Comparison of ENCODE assay signal across 24 mouse cellular contexts in the genomic region with DNA sequence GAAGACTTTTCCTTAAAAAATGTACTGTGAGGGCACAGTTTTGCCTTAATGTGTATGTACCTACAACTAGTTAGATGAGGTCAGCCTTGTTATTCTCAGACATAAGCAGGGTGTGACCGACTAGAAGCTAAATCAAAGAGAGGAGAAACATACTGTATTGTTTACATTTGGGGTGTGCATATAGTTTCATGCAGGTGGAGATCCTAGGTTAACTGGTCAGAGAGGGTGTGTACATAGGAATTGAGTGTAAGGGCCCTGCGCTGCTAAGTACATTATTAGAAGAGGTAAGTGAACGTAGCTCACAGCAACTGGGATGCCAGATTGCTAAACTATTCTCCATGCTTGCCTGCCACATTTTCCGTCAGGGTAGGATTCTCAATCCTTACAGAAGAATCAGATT.
"Had no signal": no experiment of that assay in that cellular context is flagged by ENCODE, and none has a peak within 500 bp of the region (broad histone marks: within the 10 kb centered on the region; RNA-seq: fewer than 3 reads in every experiment).

No protein-coding gene starts in this region.

- H3K4me1 ChIP-seq: heart, embryonic 12.5 days; intestine, embryonic 15.5 days had no signal

- H3K27me3 ChIP-seq: heart, embryonic 12.5 days; hindbrain, embryonic 12.5 days; intestine, embryonic 15.5 days; limb, embryonic 12.5 days had no signal

- H3K36me3 ChIP-seq: heart, embryonic 12.5 days; hindbrain, embryonic 10.5 days; hindbrain, embryonic 12.5 days; intestine, embryonic 15.5 days; limb, embryonic 10.5 days; limb, embryonic 12.5 days had no signal

- DNase-seq: gastrocnemius, adult 2 months; gastrocnemius, postnatal 10 days; gastrocnemius, postnatal 25 days; heart, adult 2 months; heart, postnatal 10 days; heart, postnatal 4 days; kidney, adult 18-20 months; kidney, adult 8-10 months; kidney, postnatal 10 days; kidney, postnatal 25 days; kidney, postnatal 4 days; liver had no signal

- ATAC-seq: hindbrain, embryonic 16.5 days; inflammation-experienced regulatory T-cells, adult 6 months; intestine, embryonic 15.5 days; intestine, postnatal 0 days had no signal

- H3K9ac ChIP-seq: heart, embryonic 12.5 days; hindbrain, embryonic 12.5 days; hindbrain, embryonic 14.5 days; intestine, embryonic 15.5 days; limb, embryonic 12.5 days had no signal

- H3K9me3 ChIP-seq: heart, embryonic 12.5 days; hindbrain, embryonic 10.5 days; hindbrain, embryonic 12.5 days; intestine, embryonic 15.5 days; limb, embryonic 10.5 days; limb, embryonic 12.5 days had no signal

- H3K27ac ChIP-seq: gastrocnemius, adult 2 months; heart, adult 2 months; hindbrain, embryonic 10.5 days; hindbrain, embryonic 12.5 days; hindbrain, embryonic 14.5 days; intestine, embryonic 15.5 days; layer of hippocampus, adult 2 months; left cerebral cortex, adult 2 months; limb, embryonic 12.5 days had no signal

- H3K4me2 ChIP-seq: heart, embryonic 12.5 days; hindbrain, embryonic 12.5 days; hindbrain, embryonic 14.5 days; intestine, embryonic 15.5 days; limb, embryonic 12.5 days had no signal

- H3K4me3 ChIP-seq: gastrocnemius, adult 2 months; heart, adult 2 months; heart, embryonic 12.5 days; hindbrain, embryonic 10.5 days; hindbrain, embryonic 12.5 days; intestine, embryonic 15.5 days; layer of hippocampus, adult 2 months; left cerebral cortex, adult 2 months; limb, embryonic 10.5 days; limb, embryonic 12.5 days had no signal
